Mouse (Mus musculus): Measurements from ENCODE around the gene Ccdc58. TPM values are rescaled to one million over a fixed set of nuclear protein-coding genes. Genes with fewer than 3 reads are reported as not detected.
"Not testable (repeated sequence)": the region's sequence is repeated elsewhere in the genome, so short reads cannot be mapped to it uniquely, and the experiment has no call there.

The Ccdc58 gene
- total RNA-seq, 4 experiments from 2014 or later, result 36.2 to 57.5 (median 40.1) TPM

- DNase-seq, result peak; percentile 31
Observed at GRCm38 (mm10) chr16:36079916-36080315, 8.4 kb downstream of the Ccdc58 start.

- no peak for DNase-seq
Observed at GRCm38 (mm10) chr16:36087846-36088245, 16.4 kb downstream of the Ccdc58 start.

- no peak for DNase-seq
Observed at GRCm38 (mm10) chr16:36089065-36089464, 17.6 kb downstream of the Ccdc58 start.

GRCm38 (mm10) chr16:36089850-36090616 is 18.5 kb downstream of the Ccdc58 start:
- no peak for DNase-seq

GRCm38 (mm10) chr16:36090785-36091509 is 19.5 kb downstream of the Ccdc58 start:
- DNase-seq, result no peak

- no peak for DNase-seq
Observed at GRCm38 (mm10) chr16:36094079-36094478, 22.6 kb downstream of the Ccdc58 start.

GRCm38 (mm10) chr16:36097813-36098499 is 26.5 kb downstream of the Ccdc58 start:
- not testable (repeated sequence) for DNase-seq

GRCm38 (mm10) chr16:36101526-36101925 is 30.0 kb downstream of the Ccdc58 start:
- no peak for DNase-seq

- no peak for DNase-seq
Observed at GRCm38 (mm10) chr16:36102211-36102610, 30.7 kb downstream of the Ccdc58 start.

- DNase-seq, result not testable (repeated sequence)
Observed at GRCm38 (mm10) chr16:36111486-36111885, 40.0 kb downstream of the Ccdc58 start.

- not testable (repeated sequence) for DNase-seq
Observed at GRCm38 (mm10) chr16:36115751-36116150, 44.3 kb downstream of the Ccdc58 start.

- DNase-seq, result no peak
Observed at GRCm38 (mm10) chr16:36128092-36128491, 56.6 kb downstream of the Ccdc58 start.

GRCm38 (mm10) chr16:36131141-36131540 is 59.7 kb downstream of the Ccdc58 start, which contains the start of gene Csta1:
Csta1 (minus strand) TSS chr16:36131241.
- DNase-seq, result no peak

GRCm38 (mm10) chr16:36138201-36138600 is 66.7 kb downstream of the Ccdc58 start:
- DNase-seq, result no peak

Other genes with a start within 250 kb of the Ccdc58 start
- gene Parp14, start 200.1 kb upstream of the Ccdc58 start, total RNA-seq (2022), result 10 to 100 TPM; 11.7 to 16.3 (median 15.5) TPM
- 10 to 100 TPM; 13.3 to 19.8 (median 15.6) TPM for gene Parp9, start 133.2 kb upstream of the Ccdc58 start, total RNA-seq (2022)
- gene Dtx3l, start 132.5 kb upstream of the Ccdc58 start, total RNA-seq (2022), result 10 to 100 TPM in 2 of 4 experiments, 1 to 10 TPM in 2; 8.2 to 14.3 (median 11.2) TPM
- 10 to 100 TPM; 63.4 to 91.0 (median 68.9) TPM for gene Kpna1, start 92.9 kb upstream of the Ccdc58 start, total RNA-seq (2022)
- gene Wdr5b, start 30.5 kb upstream of the Ccdc58 start, total RNA-seq (2022), result 1 to 10 TPM; 4.2 to 6.8 (median 5.3) TPM
- 100 to 1,000 TPM; 117 to 219 (median 160) TPM for gene Fam162a, start 91 bp upstream of the Ccdc58 start, total RNA-seq (2022)
- not detected for gene Csta1, start 59.6 kb downstream of the Ccdc58 start, total RNA-seq (2022)
- not detected for gene Stfa2l1, start 85.1 kb downstream of the Ccdc58 start, total RNA-seq (2022)
- not detected for gene Gm5483, start 112.5 kb downstream of the Ccdc58 start, total RNA-seq (2022)
- not detected for gene Gm5416, start 138.7 kb downstream of the Ccdc58 start, total RNA-seq (2022)
- gene 2010005H15Rik, start 149.8 kb downstream of the Ccdc58 start, total RNA-seq (2022), result 1 to 10 TPM in 1 of 4 experiments, not detected in 3; 8.1 TPM
- gene Stfa1, start 205.3 kb downstream of the Ccdc58 start, total RNA-seq (2022), result not detected